Mouse (Mus musculus): ENCODE data around the gene Vmp1. TPM values are rescaled to one million over a fixed set of nuclear protein-coding genes. Genes with fewer than 3 reads are reported as not detected.

Vmp1 gene
- polyA plus RNA-seq, 1 experiment from 2014 or later = 141 TPM

- ATAC-seq (ENCODE audit: low FRiP score, low TSS enrichment) = no peak
- WGBS = 90% methylated on average over 2 of the region's 2 CpGs
- Histone ChIP-seq H3K27me3 (ENCODE audit: control insufficient read depth, insufficient read depth, low read length) (no peaks in the 10 kb centered on the region), H3K9me3 (ENCODE audit: control insufficient read depth, low read length) (no peaks in the 10 kb centered on the region), H3K4me1 (ENCODE audit: control insufficient read depth, insufficient read depth, low read length) (peaks cover 7% of the 10 kb centered on the region; the same call in 1 of the 2 replicates), H3K27ac (ENCODE audit: low read depth, low read length) (no peak overlapping the region), H3K4me2 (replicated peaks; ENCODE audit: low read depth, low read length) (no peak overlapping the region), H3K4me3 (ENCODE audit: low read length) (no peak overlapping the region), H3K36me3 (ENCODE audit: control insufficient read depth, insufficient read depth, low read length) (no peaks in the 10 kb centered on the region), H3K9ac (ENCODE audit: low read depth, low read length) (no peak overlapping the region)
Measured at GRCm38 (mm10) chr11:86540476-86540845, 143.2 kb downstream of the Vmp1 start.

DNA sequence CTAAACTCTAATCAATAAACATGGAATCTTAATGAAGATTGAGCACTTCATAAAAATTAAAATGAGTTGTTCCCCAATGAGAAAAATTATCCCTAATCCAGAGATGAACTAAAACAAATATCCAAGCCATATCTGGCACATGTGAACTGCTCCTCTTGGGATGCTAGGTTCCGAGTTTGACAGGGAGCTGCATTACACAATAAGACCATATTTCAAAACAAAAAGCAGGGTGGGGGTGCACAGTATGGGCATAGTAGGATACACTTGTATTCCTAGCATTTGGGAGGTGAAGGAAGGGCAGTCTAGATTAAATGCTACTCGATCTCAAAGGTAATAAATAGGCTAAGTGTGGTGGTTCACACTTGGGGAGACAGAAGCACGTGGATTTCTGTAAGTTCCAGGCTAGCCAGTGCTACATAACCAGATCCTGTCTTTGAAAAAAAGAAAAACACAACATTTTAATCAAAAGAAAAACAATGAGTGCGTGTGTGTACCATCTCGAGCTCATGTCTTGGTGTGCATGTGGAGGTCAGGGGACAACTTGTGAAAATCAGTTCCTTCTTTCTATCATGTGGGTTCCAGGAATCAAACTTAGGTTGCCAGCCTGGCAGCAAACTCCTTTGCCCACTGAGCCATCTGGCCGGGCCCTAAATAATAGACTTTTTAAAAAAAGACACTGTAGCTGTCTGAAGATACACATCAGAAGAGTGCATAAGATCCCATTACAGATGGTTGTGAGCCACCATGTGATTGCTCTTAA lies 143.7 kb downstream of the Vmp1 start:
- Histone ChIP-seq H3K4me1 (ENCODE audit: control insufficient read depth, insufficient read depth, low read length) (peaks cover 4% of the 10 kb centered on the region; the same call in 1 of the 2 replicates), H3K36me3 (ENCODE audit: control insufficient read depth, insufficient read depth, low read length) (no peaks in the 10 kb centered on the region; the same call in 1 of the 2 replicates), H3K27ac (ENCODE audit: low read depth, low read length) (no peak overlapping the region), H3K9me3 (ENCODE audit: control insufficient read depth, low read length) (no peaks in the 10 kb centered on the region), H3K9ac (ENCODE audit: low read depth, low read length) (no peak overlapping the region), H3K4me3 (ENCODE audit: low read length) (no peak overlapping the region), H3K27me3 (ENCODE audit: control insufficient read depth, insufficient read depth, low read length) (no peaks in the 10 kb centered on the region), H3K4me2 (replicated peaks; ENCODE audit: low read depth, low read length) (no peak overlapping the region)
- WGBS = 77% methylated on average over 6 of the region's 6 CpGs
- no peak for ATAC-seq (ENCODE audit: low FRiP score, low TSS enrichment)

- H3K36me3 ChIP-seq (ENCODE audit: control insufficient read depth, insufficient read depth, low read length) = peaks cover 6% of the 10 kb centered on the region
- no peak for ATAC-seq (ENCODE audit: low FRiP score, low TSS enrichment)
- no peaks in the 10 kb centered on the region for H3K9me3 ChIP-seq (ENCODE audit: control insufficient read depth, low read length)
- H3K4me1 ChIP-seq (ENCODE audit: control insufficient read depth, insufficient read depth, low read length) = peaks cover 4% of the 10 kb centered on the region; the same call in 1 of the 2 replicates
- no peak overlapping the region for H3K27ac ChIP-seq (ENCODE audit: low read depth, low read length)
- H3K4me3 ChIP-seq (ENCODE audit: low read length) = no peak overlapping the region
- no peaks in the 10 kb centered on the region for H3K27me3 ChIP-seq (ENCODE audit: control insufficient read depth, insufficient read depth, low read length)
- H3K9ac ChIP-seq (ENCODE audit: low read depth, low read length) = no peak overlapping the region
- WGBS = 90% methylated on average over 4 of the region's 4 CpGs
- no peak overlapping the region for H3K4me2 ChIP-seq (replicated peaks; ENCODE audit: low read depth, low read length)
Measured at GRCm38 (mm10) chr11:86538786-86539185, 144.8 kb downstream of the Vmp1 start.

DNA sequence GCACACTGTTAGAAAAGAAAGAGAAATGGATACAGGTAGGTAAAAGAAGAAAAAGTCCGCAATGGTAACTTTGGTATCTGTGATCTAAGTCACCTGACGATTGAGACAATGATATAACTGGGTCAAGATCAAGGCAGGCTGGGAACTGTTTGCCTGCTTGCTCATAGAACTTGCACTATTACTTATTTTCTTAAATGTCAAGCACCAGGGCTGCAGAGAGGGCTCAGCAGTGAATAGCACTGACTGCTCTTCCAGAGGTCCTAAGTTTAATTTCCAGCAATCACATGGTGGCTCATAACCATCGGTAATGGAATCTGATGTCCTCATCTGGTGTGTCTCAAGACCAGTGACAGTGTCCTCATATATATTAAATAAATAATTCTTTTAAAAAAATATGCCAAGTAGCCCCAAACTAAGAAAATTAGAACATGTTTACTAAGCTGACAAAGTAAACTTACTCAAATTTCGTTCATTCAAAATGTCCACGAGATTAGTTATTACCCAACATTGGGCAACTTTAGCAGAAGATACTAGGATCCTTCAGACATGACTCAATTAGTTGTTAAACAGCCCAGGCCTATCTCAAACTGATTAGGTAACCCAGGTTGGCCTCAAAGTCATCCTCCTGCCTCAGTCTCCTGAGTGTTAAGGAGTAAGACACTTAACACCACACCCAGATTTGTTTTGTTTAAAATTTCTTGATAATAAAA lies 149.3 kb downstream of the Vmp1 start:
- Histone ChIP-seq H3K4me1 (ENCODE audit: control insufficient read depth, insufficient read depth, low read length) (no peaks in the 10 kb centered on the region), H3K9me3 (ENCODE audit: control insufficient read depth, low read length) (no peaks in the 10 kb centered on the region), H3K27ac (ENCODE audit: low read depth, low read length) (no peak overlapping the region), H3K9ac (ENCODE audit: low read depth, low read length) (no peak overlapping the region), H3K36me3 (ENCODE audit: control insufficient read depth, insufficient read depth, low read length) (peaks cover 35% of the 10 kb centered on the region), H3K27me3 (ENCODE audit: control insufficient read depth, insufficient read depth, low read length) (no peaks in the 10 kb centered on the region), H3K4me2 (replicated peaks; ENCODE audit: low read depth, low read length) (no peak overlapping the region), H3K4me3 (ENCODE audit: low read length) (no peak overlapping the region)
- no peak for ATAC-seq (ENCODE audit: low FRiP score, low TSS enrichment)
- WGBS = 94% methylated on average over 5 of the region's 5 CpGs

MicroRNAs within 50 kb of the gene (microRNA counts, 519-probe panel; counts per million panel counts)
- microRNA mmu-miR-21 = 6,261 counts per million, percentile 67 among the panel's probes with 10 or more counts

Small RNAs within 50 kb of the gene (microRNA-seq; reads per million reads assigned to microRNA genes)
- gene Mir21a = 8,366 reads per million, percentile 94 among the genes with 10 or more reads in this experiment

Other genes with a start within 250 kb of the Vmp1 start
- 33.0 and 39.0 TPM in 2 replicates for gene Rnft1, start 199.2 kb downstream of the Vmp1 start, polyA plus RNA-seq (2014; fragmentation: Nextera tagmentation; extraction: Ambion mirVana)
- gene Rps6kb1, start 139.0 kb downstream of the Vmp1 start, polyA plus RNA-seq (2014; fragmentation: Nextera tagmentation; extraction: Ambion mirVana) = 46.0 and 56.1 TPM in 2 replicates
- 11.3 and 13.4 TPM in 2 replicates for gene Tubd1, start 138.8 kb downstream of the Vmp1 start, polyA plus RNA-seq (2014; fragmentation: Nextera tagmentation; extraction: Ambion mirVana)
- gene Ptrh2, start 149 bp upstream of the Vmp1 start, polyA plus RNA-seq (2014; fragmentation: Nextera tagmentation; extraction: Ambion mirVana) = 38.6 and 41.1 TPM in 2 replicates
- gene Cltc, start 73.7 kb upstream of the Vmp1 start, polyA plus RNA-seq (2014; fragmentation: Nextera tagmentation; extraction: Ambion mirVana) = 128 and 200 TPM in 2 replicates
- 29.6 and 44.5 TPM in 2 replicates for gene Dhx40, start 123.9 kb upstream of the Vmp1 start, polyA plus RNA-seq (2014; fragmentation: Nextera tagmentation; extraction: Ambion mirVana)

All from kidney, embryonic 14.5 days (tissue).